Mouse (Mus musculus) cerebellum, adult 2 months (tissue): ENCODE data around the gene Rasgrf2.

Experiments
- CTCF ChIP-seq: fragments of 200-500 bp; IDR thresholded peaks from 2 replicates; pipeline ENCODE4 v1.5.1; 2011; ENCODE audit warnings: low read depth, mild to moderate bottlenecking, control low read depth, low read length, moderate library complexity, borderline replicate concordance; ENCODE audit not compliant: insufficient read depth
- POLR2A ChIP-seq: fragments of 200-500 bp; IDR thresholded peaks from 2 replicates; pipeline ENCODE4 v1.6.1; 2011; ENCODE audit warnings: low read length, control low read depth, borderline replicate concordance; ENCODE audit not compliant: insufficient read depth

DNA sequence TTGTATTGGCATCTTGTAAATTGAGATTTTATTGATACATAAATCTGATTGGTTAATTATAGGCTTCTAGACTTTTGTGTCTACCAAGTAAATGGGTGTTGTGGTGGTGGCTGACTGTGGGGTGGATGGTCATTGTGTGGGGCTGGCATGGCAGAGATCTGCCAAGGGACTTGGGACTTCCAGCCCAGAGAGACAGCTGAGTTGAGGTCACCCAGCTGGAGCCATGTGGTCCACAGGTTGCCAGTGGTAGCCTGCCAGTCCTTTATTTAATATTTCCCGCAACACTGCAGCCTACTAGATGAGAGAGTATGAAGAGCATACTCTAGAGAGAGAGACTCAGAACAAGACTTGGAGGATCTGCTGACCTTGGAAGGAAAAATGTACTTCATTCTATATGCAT, 150.0 kb downstream of the Rasgrf2 start:
- no peak for TF ChIP-seq CTCF
- no peak for TF ChIP-seq POLR2A
